Mouse (Mus musculus): ENCODE data around the gene Gas2l1.

DNA sequence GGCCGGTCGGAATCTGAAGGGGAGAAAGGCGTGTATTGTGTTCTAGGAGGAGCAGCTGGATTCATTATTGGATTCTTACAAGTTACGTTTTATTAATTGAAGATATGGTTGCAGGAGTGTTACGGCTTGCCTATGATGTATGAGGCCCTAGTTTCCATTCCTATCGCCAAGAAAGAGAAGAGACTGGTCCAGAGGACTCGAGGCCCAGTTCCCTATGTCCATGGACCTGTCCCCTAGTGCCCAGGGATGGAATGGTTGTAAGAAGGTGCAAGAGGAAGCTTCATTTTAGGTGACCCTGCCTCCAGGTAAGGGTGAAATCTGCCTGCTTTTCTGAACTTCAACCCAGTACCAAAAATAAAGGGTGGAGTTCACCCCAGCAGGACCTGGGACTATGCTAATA lies 35.2 kb upstream of the Gas2l1 start:
- TF ChIP-seq CTCF (IDR thresholded peaks at IDR 0.05; ENCODE audit: borderline replicate concordance, insufficient read depth, low read depth, low read length): no peak
- TF ChIP-seq POLR2A (IDR thresholded peaks at IDR 0.05; ENCODE audit: borderline replicate concordance, insufficient read depth, low read length): no peak
